Mouse (Mus musculus): ENCODE results near the gene Exosc5. TPM values are rescaled to one million over a fixed set of nuclear protein-coding genes. Genes with fewer than 3 reads are reported as not detected.

Exosc5 gene
- 65.0 and 81.4 TPM in 2 replicates for polyA plus RNA-seq (2016; fragmentation: Nextera tagmentation; extraction: Ambion mirVana)

DNA sequence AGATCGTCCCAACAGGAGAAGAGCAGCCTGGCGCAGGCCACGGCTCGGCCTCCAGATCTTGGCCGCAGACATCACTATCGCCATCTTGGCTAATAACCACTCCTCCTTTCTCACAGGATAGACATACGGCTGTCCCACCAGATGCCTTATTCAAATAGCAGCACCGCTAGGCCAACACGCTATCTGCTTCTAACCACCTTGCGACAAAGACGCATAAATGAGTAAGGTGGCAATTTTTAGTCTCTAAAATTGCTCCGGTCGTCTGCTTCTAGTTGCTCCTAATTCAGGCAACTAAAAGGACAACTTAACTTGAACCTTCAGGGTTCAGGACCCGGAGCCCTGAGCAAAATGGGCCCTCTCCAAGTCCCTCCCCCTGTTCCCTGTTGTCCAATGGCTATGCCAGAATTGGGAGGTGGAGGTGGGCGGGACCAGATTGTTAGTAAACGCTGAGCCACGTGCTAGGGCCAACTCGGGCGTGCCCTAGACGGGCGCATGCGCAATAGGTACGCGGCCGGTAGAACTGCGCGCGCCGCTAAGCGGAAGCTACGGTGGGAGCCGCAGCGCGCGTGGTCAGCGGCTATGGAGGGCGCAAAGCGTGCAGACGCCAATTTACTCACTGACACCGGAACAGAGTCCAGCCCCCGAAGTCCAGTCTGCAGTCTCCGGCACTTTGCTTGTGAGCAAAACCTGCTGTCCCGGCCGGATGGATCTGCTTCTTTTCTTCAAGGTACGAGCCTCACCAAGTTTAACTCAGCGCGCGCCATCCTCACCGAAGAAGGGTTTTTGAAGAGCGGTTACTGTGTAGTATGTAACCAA lies at the start of gene Exosc5, which contains the start of gene Bckdha:
Exosc5 (plus strand) TSS at position 508 of the 816 bp plus-strand sequence.
Bckdha (minus strand) TSS at position 325 of the 816 bp plus-strand sequence.
- WGBS: under 1% methylated on average over 50 of the region's 50 CpGs
- Histone ChIP-seq H3K27me3 (ENCODE audit: low read depth, poor library complexity, severe bottlenecking) (no peaks in the 10 kb centered on the region), H3K4me1 (peaks cover 25% of the 10 kb centered on the region), H3K27ac (replicated peaks) (peak within 1 kb of the TSS; percentile 95), H3K36me3 (peaks cover 26% of the 10 kb centered on the region), H3K9me3 (replicated peaks) (no peaks in the 10 kb centered on the region), H3K4me3 (peak within 1 kb of the TSS; percentile 77)
- DNase-seq (ENCODE audit: low spot score): peak; percentile 99

DNA sequence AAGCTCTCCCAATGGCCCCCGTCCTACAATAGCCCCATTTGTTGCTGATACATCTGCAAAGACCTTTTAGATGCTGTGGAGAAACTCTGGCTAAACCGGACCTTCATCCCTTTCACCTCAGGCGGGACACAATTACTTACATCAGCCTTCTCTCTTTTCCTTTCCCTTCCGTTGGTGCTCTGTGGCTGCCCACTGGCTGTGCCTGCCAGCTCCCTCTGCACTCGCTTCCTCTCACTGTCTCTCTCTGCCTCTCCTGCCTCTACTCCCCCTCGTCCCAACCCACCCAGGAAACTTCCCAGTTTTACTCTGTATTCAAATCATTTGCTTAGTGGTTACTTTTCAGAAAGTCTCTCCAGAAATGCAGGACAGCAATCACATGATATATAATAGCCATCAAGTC lies 48.9 kb upstream of the Exosc5 start:
- DNase-seq (ENCODE audit: low spot score): no peak
- H3K9me3 ChIP-seq (replicated peaks): no peaks in the 10 kb centered on the region
- H3K4me3 ChIP-seq: no peak overlapping the region
- no peaks in the 10 kb centered on the region for H3K27me3 ChIP-seq (ENCODE audit: low read depth, poor library complexity, severe bottlenecking)
- H3K27ac ChIP-seq (replicated peaks): no peak overlapping the region
- 42% methylated on average over 6 of the region's 6 CpGs for WGBS
- no peaks in the 10 kb centered on the region for H3K4me1 ChIP-seq
- H3K36me3 ChIP-seq: no peaks in the 10 kb centered on the region

DNA sequence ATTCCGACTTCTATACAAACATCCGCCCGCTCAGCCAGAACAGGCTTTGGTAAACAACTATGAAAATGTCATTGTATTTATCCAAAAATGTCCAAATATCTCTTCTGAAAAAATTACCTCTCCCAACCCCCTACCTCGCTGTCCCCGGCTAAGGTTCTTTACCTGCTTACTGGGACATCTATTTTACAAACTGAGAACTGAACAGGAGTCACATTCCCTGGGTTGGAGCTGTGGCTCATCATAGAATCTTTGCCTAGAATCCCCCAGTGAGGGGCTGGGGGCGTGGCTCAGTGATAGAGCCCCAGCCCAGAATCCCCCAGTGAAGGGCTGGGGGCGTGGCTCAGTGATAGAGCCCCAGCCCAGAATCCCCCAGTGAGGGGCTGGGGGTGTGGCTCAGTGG lies 47.5 kb upstream of the Exosc5 start:
- 40% methylated on average over 7 of the region's 7 CpGs for WGBS
- no peaks in the 10 kb centered on the region for H3K9me3 ChIP-seq (replicated peaks)
- no peaks in the 10 kb centered on the region for H3K36me3 ChIP-seq
- no peak overlapping the region for H3K27ac ChIP-seq (replicated peaks)
- DNase-seq (ENCODE audit: low spot score): no peak
- H3K4me3 ChIP-seq: no peak overlapping the region
- no peaks in the 10 kb centered on the region for H3K4me1 ChIP-seq
- H3K27me3 ChIP-seq (ENCODE audit: low read depth, poor library complexity, severe bottlenecking): no peaks in the 10 kb centered on the region

DNA sequence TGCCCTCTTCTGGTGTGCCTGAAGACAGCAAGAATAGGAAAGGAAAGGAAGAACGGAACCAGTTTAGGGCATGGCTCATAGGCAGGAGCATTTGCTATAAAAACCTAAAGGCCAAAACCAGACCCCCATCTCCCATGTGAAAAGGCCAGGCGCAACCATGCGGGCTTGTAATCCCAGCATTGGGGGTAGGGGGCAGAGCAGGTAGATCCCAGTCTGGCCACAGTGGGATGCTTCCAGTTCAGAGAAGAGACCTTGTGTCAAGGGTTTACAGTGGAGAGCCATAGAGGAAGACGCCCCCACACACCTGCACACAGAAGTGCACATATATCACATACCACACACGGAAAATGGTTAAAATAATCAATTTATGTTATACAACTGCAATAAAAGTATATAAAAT lies 44.9 kb upstream of the Exosc5 start:
- Histone ChIP-seq H3K27me3 (ENCODE audit: low read depth, poor library complexity, severe bottlenecking) (no peaks in the 10 kb centered on the region), H3K27ac (replicated peaks) (no peak overlapping the region), H3K36me3 (no peaks in the 10 kb centered on the region), H3K9me3 (replicated peaks) (no peaks in the 10 kb centered on the region), H3K4me3 (no peak overlapping the region), H3K4me1 (peaks cover 5% of the 10 kb centered on the region)
- WGBS: 88% methylated on average over 5 of the region's 5 CpGs
- DNase-seq (ENCODE audit: low spot score): no peak

DNA sequence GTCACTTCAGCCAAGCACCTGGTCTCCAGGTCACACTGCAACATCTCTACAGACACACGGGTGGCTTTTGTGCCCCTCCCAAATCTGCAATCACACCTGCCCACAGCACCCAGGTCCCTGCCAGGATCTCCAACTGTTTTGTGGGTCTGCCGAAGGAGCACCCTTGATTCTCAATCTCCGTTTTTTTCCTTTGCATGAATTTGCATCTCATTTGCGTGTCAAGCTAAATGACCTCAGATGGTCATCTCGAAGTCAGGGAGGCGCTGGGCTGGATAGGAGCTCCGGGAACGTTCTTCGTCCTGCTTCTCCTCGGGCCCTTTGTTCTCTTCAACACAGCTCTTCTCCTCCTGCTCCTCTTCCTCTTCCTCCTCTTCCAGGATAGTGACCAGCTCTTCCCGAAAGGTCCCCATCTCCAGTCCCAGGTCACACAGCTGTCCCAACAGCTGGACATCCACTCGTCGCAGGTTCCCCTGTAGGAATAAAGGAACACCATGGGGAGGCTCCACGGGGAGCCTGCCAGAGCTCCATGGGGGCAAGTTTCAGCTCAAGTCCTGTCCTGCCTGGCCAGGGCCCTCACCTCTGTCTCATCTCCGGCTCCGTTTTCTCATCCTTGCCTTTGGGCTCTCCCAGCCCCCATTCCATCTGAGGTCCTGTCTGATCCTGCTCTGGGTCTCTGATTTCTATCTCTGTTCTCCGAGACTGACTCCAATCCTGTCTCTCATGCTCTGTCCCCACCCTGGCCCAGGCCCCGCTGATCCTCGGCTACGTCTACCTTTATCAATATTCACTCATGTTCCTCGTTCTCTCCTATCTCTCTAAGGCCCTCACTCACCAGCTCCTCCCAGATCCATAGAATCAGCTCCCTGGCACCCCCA lies 43.9 kb upstream of the Exosc5 start:
- no peak overlapping the region for H3K4me3 ChIP-seq
- no peak for DNase-seq (ENCODE audit: low spot score)
- no peak overlapping the region for H3K27ac ChIP-seq (replicated peaks)
- H3K9me3 ChIP-seq (replicated peaks): no peaks in the 10 kb centered on the region
- peaks cover 13% of the 10 kb centered on the region for H3K4me1 ChIP-seq
- no peaks in the 10 kb centered on the region for H3K27me3 ChIP-seq (ENCODE audit: low read depth, poor library complexity, severe bottlenecking)
- WGBS: 72% methylated on average over 21 of the region's 21 CpGs
- H3K36me3 ChIP-seq: no peaks in the 10 kb centered on the region

DNA sequence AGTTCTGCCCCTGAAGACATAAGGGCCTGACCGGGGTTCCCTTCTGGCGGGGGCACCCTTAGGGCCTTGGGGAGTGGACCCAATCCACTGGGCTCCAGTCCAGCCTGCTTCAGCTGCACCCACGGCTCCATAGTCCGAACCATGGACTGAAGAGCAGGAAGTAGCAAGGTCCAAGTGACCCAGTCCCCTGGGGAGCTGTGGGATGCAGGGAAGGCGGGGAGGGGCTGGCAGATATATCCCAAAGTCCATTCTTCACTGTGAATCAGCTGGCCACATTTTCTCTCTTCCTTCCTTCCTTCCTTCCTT lies 43.3 kb upstream of the Exosc5 start, which contains the start of gene Erich4:
Erich4 (minus strand) TSS at position 187 of the 306 bp plus-strand sequence.
- no peak for DNase-seq (ENCODE audit: low spot score)
- no peaks in the 10 kb centered on the region for H3K27me3 ChIP-seq (ENCODE audit: low read depth, poor library complexity, severe bottlenecking)
- 88% methylated on average over 5 of the region's 5 CpGs for WGBS
- no peak within 1 kb of the TSS for H3K27ac ChIP-seq (replicated peaks)
- H3K9me3 ChIP-seq (replicated peaks): no peaks in the 10 kb centered on the region
- H3K4me3 ChIP-seq: no peak within 1 kb of the TSS
- H3K4me1 ChIP-seq: peaks cover 15% of the 10 kb centered on the region
- H3K36me3 ChIP-seq: no peaks in the 10 kb centered on the region

DNA sequence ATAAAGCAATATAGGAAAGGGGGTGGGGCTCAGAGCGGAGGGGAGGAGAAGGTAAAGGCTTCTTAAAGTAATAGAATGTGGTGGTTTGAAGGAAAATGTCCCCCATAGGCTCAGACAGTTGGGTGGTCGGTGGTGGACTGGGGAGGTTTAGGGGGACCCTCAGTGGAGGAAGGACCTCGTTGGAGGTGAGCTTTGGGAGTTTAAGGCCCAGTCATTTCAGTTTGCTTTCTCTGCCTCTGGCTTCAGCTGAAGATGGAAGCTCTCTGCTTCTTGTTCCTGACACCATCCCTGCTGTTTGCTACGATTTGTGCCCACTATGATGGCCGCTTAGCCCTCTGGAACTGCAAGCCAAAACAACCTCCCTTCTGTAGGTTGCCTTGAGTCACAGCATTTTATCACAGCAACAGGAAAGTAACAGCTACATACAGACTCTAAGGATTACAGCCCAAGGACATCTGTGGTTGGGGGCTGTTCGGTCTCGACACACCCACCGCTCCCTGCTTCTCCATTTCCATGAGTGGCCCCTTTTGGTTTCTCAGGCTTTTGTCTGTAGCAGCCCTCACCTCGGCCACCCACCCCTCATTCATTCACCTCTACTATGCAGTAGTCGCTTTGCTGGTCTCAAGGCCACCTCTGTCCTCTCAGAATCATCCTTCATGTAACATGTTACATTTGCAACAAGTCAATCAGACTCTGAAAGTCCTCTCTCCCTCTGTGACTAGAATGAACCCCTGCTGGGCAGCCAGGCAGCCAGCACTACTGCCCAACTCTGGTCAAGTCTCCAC lies 41.4 kb upstream of the Exosc5 start:
- Histone ChIP-seq H3K4me1 (peaks cover 15% of the 10 kb centered on the region), H3K4me3 (no peak overlapping the region), H3K27ac (replicated peaks) (no peak overlapping the region), H3K36me3 (0 out of 2 replicates have a peak, but pooled peaks cover 6% of the 10 kb centered on the region), H3K27me3 (ENCODE audit: low read depth, poor library complexity, severe bottlenecking) (no peaks in the 10 kb centered on the region), H3K9me3 (replicated peaks) (no peaks in the 10 kb centered on the region)
- WGBS: 82% methylated on average over 10 of the region's 10 CpGs
- no peak for DNase-seq (ENCODE audit: low spot score)

DNA sequence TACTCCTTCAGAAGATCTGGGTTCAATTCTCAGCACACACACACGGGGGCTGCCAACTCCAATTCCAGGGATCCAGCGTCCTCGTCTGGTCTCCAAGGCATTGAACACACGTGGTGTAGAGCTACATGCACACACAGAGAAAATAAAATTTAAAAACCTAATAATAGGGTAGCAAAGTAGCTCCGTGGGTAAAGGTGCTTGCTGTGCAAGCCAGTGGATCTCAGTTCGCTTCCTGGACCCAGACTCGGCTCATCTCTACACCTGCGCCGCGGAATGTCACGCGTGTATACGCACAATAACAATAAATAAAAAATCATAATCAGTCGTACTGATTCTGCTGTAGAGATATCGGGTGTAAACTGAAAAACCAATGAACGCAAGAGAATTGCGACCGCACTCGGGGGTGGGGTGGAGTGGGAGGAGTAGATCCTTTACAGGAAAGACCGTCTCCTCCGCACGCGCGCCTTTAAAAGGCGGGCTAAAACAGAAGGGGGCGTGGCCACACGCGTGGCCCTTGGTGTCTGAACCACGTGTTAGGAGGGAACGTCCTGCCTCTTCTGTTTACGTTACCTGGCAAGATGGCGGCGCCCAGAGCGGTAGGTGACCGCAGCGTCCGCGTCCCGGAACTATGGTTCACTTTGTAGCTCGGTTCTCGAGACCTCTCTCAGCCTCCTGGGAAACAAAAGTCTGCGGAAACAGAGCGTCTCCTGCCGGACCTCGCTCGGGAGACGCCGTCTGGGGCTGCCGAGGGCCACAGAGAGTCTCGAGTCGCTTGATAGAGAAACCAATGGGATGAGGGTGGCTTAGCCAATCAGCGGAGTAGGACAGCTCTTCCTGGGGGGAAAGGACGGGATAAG lies 39.9 kb upstream of the Exosc5 start, which contains the start of gene Dmac2:
Dmac2 (plus strand) TSS at position 550 of the 857 bp plus-strand sequence.
- WGBS: 2% methylated on average over 53 of the region's 53 CpGs
- peak; percentile 90 for DNase-seq (ENCODE audit: low spot score)
- peak within 1 kb of the TSS; percentile 75 for H3K27ac ChIP-seq (replicated peaks)
- H3K27me3 ChIP-seq (ENCODE audit: low read depth, poor library complexity, severe bottlenecking): no peaks in the 10 kb centered on the region
- H3K9me3 ChIP-seq (replicated peaks): no peaks in the 10 kb centered on the region
- H3K4me3 ChIP-seq: peak within 1 kb of the TSS; percentile 72
- peaks cover 15% of the 10 kb centered on the region for H3K4me1 ChIP-seq
- peaks cover 12% of the 10 kb centered on the region; the same call in 1 of the 2 replicates for H3K36me3 ChIP-seq

DNA sequence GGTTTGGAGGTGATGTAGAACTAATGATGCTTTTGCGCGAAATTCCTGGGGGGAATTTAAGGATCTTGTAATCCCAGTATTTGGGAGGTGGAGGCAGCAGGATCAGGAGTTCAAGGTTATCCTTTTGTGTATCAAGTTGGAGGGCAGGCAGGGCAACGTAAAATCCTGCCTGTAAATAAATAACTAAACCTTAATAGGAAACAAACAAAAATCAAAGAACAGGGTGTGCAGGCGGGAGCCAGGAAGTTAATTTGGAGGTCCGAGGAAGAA lies 39.3 kb upstream of the Exosc5 start:
- Histone ChIP-seq H3K4me3 (peak overlapping the region; percentile 72), H3K36me3 (peaks cover 13% of the 10 kb centered on the region), H3K27ac (replicated peaks) (peak overlapping the region; percentile 75), H3K27me3 (ENCODE audit: low read depth, poor library complexity, severe bottlenecking) (no peaks in the 10 kb centered on the region), H3K9me3 (replicated peaks) (no peaks in the 10 kb centered on the region), H3K4me1 (peaks cover 15% of the 10 kb centered on the region)
- DNase-seq (ENCODE audit: low spot score): no peak
- 24% methylated on average over 5 of the region's 5 CpGs for WGBS

DNA sequence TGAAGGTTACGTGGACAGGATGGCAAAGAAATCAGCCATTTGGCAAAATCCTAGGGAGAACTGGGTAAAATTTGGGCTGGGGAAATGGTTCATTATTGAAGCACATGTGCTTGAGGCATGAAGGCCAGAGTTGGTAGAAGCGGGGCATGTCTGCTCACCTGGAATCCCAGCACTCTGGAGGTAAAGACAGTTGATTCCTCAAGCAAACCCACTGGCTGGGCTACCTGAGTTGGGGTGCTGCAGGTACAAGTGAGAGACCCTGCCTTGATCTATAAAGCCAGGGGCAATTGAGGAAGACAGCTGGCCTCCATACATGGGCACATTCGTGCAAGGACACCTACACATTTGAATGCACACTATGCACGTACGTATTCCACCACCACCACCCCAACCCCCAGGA lies 38.9 kb upstream of the Exosc5 start:
- no peaks in the 10 kb centered on the region for H3K27me3 ChIP-seq (ENCODE audit: low read depth, poor library complexity, severe bottlenecking)
- peak overlapping the region; percentile 72 for H3K4me3 ChIP-seq
- peaks cover 15% of the 10 kb centered on the region for H3K4me1 ChIP-seq
- no peaks in the 10 kb centered on the region for H3K9me3 ChIP-seq (replicated peaks)
- 88% methylated on average over 5 of the region's 5 CpGs for WGBS
- DNase-seq (ENCODE audit: low spot score): no peak
- H3K36me3 ChIP-seq: peaks cover 17% of the 10 kb centered on the region
- H3K27ac ChIP-seq (replicated peaks): no peak overlapping the region

DNA sequence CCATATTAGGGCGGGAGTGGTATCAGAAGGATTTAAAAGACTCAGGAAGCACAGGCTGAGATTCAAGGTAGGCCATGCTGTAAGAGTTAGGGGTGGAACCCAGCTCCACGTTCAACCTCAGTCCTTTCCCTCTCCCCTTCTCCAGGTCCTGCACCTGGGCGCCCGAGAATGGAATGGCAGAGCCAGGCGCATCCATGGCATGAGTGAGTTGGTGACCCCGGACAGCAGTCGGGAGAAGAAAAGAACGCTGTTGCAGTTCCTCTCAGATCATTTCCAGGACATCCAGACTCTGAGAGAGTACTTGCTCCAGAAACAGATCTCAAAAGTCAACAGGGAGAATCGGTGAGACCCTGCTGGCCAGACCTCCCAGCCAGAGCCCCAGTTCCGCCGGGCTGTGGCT lies 38.2 kb upstream of the Exosc5 start:
- H3K9me3 ChIP-seq (replicated peaks): no peaks in the 10 kb centered on the region
- DNase-seq (ENCODE audit: low spot score): no peak
- H3K4me3 ChIP-seq: no peak overlapping the region
- H3K27me3 ChIP-seq (ENCODE audit: low read depth, poor library complexity, severe bottlenecking): no peaks in the 10 kb centered on the region
- 93% methylated on average over 11 of the region's 11 CpGs for WGBS
- peaks cover 20% of the 10 kb centered on the region for H3K36me3 ChIP-seq
- peaks cover 15% of the 10 kb centered on the region for H3K4me1 ChIP-seq
- no peak overlapping the region for H3K27ac ChIP-seq (replicated peaks)

Measured in midbrain, embryonic 10.5 days (tissue).